Mouse (Mus musculus) ES-E14 (cell line): Measurements from ENCODE around the gene Ptms.

Experiments
- CHD2 ChIP-seq: IDR thresholded peaks from 2 replicates; pipeline ENCODE4 v1.6.1; 2014; ENCODE audit warnings: mild to moderate bottlenecking, low read depth, low read length, inconsistent platforms
- HCFC1 ChIP-seq: IDR thresholded peaks from 2 replicates; pipeline ENCODE4 v1.6.1; 2012; ENCODE audit warnings: low read length, inconsistent platforms, borderline replicate concordance; ENCODE audit not compliant: insufficient read depth

DNA sequence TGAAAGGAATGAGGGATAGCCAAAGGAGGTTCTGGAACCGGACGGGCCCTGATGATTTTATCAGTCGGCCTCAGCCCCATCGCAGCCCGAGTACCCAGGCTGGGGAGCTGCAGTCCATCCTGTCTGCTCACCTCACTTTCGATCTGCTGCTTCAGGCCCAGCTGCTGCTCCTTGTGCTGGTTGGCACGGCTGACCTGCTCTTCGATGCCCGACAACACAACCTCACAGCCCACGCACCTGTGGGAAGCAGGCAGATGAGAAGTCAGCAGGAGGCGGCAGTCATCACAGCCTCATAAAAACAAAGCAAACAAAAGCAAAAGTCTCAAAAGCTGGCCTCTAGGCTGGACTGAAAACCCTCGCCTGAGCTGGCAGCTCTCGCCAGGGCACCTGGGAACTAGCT is 40.1 kb upstream of the Ptms start:
- TF ChIP-seq HCFC1 (no peak), CHD2 (no peak)
